Mouse (Mus musculus) cerebellum, adult 2 months (tissue): ENCODE data around the gene Alyref2.

Experiments
- CTCF ChIP-seq: fragments of 200-500 bp; IDR thresholded peaks from 2 replicates; pipeline ENCODE4 v1.5.1; 2011; ENCODE audit warnings: low read depth, mild to moderate bottlenecking, control low read depth, low read length, moderate library complexity, borderline replicate concordance; ENCODE audit not compliant: insufficient read depth
- POLR2A ChIP-seq: fragments of 200-500 bp; IDR thresholded peaks from 2 replicates; pipeline ENCODE4 v1.6.1; 2011; ENCODE audit warnings: low read length, control low read depth, borderline replicate concordance; ENCODE audit not compliant: insufficient read depth

DNA sequence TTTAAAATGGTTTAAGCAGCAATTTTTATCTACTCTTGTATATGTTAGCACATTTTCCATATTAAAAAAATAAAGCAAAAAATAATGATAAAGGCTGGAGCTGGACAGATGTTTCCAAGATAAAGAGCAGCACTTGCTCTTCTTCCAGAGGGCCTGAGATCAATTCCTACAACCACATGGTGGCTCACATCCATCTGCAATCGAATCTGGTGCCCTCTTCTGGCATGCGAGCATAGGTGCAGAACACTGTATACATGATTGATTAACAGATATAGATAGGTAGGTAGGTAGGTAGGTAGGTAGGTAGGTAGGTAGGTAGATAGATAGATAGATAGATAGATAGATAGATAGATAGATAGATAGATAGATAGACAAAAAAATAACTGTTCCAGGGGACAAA is 29.6 kb downstream of the Alyref2 start:
- TF ChIP-seq CTCF (no peak), POLR2A (no peak)
